Mouse (Mus musculus) heart, adult 9 months (tissue): Measurements from ENCODE around the gene Pecr.
"Not testable (repeated sequence)": the region's sequence is repeated elsewhere in the genome, so short reads cannot be mapped to it uniquely, and the experiment has no call there.

Source experiments
- DNase-seq, 2 experiments: peaks; one replicate each; pipeline ENCODE4 v3.0.0; 2022; ENCODE audit warnings: low spot score in 2 of 2

Pecr gene

DNA sequence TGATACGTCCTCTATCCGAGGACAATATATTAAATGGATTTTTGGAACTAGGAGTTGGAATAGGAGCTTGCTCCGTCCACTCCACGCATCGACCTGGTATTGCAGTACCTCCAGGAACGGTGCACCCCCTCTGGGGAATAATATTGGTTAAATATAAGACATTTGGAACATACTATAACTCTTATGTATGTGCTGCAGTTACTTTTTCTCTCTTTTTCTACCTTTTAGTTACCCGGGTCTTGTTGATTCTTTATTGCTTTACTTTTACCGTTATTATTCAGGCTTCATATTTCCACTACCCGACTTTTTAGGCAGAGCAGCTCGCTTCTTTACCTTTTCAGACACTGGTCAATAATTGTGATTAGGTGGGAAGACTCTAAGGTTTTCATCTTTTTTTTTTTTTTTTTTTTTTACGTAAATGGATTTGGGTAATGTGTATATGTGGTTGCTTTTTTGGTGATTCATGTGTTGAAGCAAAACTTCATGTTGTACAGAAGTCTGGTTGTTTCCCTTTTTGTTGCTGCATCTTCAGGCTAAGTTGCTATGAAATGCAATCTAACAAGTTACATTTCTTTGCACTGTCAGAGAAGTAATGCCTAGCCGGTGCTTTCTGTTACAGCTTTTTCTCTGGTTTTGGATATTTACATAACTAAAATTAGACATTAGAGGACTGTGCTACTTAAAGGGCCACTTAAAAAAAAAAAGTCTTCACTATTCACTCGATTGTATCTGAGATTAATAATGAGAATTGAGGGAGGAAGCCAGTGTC is 46.9 kb downstream of the Pecr start:
- peak in 1 of 2 experiments; percentile 27 for DNase-seq

- peak; percentile 75 to 80 for DNase-seq
Observed at GRCm38 (mm10) chr1:72236363-72237006, 47.6 kb downstream of the Pecr start.

GRCm38 (mm10) chr1:72232592-72232991 is 51.5 kb downstream of the Pecr start:
- DNase-seq, result not testable (repeated sequence)

DNA sequence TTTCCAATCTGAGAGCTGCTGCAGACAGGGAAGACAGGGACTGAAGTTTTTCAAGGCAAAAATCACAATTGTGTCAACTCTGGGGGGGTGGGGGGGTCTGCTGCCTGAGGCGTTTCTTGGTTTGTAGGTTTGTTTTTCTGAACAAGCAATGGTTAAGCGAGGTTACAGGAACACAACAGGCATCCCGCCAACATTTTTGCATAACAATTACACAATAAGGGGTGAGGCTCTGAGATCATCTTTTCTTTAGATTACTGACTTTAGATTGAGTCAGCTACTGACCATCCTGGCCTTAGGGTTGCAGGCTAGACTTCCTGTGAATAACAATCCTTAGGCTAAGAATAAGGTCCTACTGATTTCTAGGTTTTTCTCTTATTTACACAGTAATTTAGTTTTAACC is 55.1 kb downstream of the Pecr start:
- no peak for DNase-seq

DNA sequence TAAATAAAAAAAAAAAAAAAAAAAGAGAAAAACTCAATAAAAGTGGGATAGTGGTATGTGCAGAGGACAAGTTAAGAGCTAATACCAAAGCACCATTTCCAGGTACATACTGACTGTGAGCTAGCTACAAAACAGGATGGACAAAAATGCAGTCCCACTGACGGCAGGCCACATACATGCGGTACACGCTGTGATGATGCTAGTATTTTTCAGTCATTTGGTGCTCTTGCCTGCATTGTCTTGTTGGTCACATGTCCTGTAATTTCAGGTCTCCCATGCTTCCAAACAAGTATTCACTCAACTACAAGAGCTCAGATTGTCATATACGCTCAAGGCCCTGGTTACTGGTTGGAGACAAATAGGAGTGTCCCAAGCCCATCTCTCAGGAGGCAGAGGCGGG is 56.6 kb downstream of the Pecr start:
- DNase-seq, result no peak

DNA sequence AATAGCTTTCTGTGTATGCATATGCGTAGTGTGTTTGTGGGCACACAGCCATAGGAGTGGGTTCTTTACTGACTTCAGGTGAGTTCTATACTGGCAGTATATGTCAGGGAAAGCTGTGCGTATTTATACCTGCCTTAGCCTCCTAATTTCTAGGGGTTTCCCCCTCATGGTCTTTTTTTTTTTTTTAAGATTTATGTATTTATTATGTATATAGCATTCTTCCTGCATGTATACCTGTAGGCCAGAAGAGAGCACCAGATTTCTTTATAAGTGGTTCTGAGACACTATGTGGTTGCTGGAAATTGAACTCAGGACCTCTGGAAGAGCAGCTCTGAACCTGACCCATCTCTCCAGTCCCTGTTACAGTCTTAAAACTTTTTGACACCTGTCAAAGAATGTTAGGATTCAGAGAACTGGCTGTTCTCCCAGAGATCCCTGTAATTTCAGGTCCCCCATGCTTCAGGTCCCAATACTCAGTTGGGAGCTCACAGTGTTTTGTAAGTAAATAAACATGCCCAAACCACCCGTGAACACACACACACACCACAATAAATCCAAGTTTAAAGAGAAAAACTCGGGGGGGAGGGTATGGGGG is 57.1 kb downstream of the Pecr start:
- no peak for DNase-seq

DNA sequence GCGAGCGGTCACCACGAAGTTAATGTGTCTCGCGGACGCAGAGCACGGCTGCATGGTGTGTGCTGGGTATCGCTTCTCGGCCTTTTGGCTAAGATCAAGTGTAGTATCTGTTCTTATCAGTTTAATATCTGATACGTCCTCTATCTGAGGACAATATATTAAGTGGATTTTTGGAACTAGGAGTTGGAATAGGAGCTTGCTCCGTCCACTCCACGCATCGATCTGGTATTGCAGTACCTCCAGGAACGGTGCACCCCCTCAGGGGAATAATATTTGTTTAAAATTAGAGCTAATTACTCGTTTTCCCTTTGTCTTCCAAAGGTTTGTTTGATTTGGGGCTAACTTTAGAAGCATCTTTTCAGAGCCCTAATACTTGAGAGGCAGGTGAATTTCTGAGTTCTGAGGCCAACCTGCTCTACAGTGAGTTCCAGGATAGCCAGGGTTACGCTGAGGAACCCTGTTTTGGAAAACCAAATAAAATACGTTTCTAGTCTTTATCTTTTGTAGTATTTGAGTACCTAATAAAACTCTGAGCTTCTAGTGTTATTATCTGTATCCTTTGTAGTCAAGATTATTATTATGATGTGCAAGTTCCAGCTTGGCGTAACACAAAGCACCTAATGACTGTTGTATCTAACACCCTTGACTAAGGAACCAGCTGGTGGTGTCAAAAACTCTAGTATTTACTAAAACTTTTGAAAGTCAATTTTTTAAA is 57.8 kb downstream of the Pecr start:
- DNase-seq, result peak in 1 of 2 experiments; percentile 21

GRCm38 (mm10) chr1:72225720-72226171 is 58.4 kb downstream of the Pecr start:
- peak; percentile 61 to 80 for DNase-seq

GRCm38 (mm10) chr1:72225054-72225718 is 58.9 kb downstream of the Pecr start:
- no peak for DNase-seq

- DNase-seq, result no peak
Observed at GRCm38 (mm10) chr1:72220008-72220407, 64.1 kb downstream of the Pecr start.

GRCm38 (mm10) chr1:72219116-72219515 is 65.0 kb downstream of the Pecr start:
- no peak for DNase-seq

GRCm38 (mm10) chr1:72218626-72219025 is 65.5 kb downstream of the Pecr start:
- DNase-seq, result no peak

GRCm38 (mm10) chr1:72216761-72217160 is 67.4 kb downstream of the Pecr start:
- no peak for DNase-seq

DNA sequence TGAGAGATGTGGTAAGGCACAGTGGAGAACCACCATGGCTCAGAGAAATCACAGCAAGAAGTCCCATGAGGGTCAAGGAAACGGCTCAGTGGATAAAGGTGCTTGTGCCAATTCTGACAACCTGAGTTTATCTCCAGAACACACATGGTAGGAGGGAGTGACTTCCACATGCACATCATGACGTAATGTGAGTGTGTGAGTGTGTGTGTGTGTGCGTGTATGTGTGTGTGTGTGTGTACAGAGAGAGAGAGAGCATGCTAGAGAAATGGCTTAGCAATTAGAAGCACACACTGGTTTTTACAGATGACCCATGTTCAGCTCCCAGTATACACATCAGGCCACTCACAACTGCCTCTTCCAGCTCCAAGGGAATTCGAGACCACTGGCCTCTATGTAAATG is 68.9 kb downstream of the Pecr start:
- DNase-seq, result no peak

GRCm38 (mm10) chr1:72214470-72214961 is 69.6 kb downstream of the Pecr start:
- DNase-seq, result peak; percentile 71 to 80

DNA sequence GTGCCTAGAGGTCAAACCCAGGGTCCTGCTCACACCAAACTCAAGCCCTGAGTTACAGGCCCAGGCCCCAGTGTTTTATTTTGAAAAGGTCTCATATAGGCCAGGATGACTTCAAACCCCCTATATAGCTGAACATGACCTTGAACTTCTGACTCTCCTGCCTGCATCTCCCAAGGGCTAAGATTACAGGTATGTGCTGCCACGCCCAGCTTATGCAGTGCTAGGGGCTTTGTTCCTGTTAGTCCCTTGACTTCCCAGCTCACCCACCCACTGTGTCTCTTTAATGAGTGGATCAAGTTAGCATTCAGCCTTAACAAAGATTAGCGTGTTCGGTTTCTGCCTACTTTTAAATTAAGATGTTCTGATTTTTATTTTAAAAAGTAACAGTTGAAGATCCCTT is 70.2 kb downstream of the Pecr start:
- no peak for DNase-seq

GRCm38 (mm10) chr1:72211701-72212699 is 72.1 kb downstream of the Pecr start, which contains the start of gene Mreg:
Gene Mreg, minus strand, starts transcription at chr1:72212307.
- peak; percentile 55 to 61 for DNase-seq

DNA sequence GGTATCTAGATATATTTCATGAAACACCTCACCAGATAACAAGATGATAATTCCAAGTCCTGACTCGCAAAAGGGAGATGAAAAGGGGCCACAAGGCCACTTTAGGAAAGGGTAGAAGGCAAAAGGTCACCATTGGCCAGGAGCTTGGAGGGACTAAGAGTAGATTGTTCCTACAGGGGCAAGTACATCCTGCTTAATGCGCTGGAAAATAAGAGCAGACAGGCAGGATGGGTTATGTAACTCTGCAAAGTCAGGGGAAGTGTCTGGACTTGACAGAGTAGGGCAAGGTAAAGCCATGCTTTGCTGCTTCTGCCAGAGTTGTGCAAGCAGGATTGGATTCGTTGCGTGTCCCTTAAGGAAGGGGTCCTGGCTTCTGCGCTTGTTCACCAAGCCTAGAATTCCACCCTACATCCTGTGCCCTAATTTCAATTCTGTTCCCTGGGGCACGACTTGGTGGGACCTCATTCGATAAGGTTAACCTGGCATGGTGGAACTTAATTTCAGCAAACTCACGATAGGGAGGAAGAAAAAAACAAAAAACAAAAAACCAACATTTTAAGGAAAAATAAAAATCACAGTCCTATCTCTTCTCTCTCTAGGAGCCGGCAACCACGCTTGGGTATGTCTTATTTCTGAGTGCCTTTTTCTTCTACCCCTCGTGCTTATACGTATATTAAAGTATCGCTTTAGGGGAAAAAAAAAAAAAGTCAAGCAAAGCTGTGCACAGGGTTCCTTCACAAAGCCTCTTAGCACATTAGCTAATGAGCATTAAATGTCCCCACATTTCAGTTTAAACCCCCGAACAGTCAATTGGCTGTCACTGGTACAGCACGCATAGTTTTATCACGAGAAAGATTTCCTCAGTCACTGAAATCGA is 73.1 kb downstream of the Pecr start:
- peak in 1 of 2 experiments; percentile 19 for DNase-seq
